Mouse (Mus musculus): ENCODE measurements at regions not wholly inside any gene's neighbourhood (a gene's known extent, or its start where the extent isn't known, plus 50 kb on each side); places are given as distances from the start of the nearest gene placed in this dataset.

DNA sequence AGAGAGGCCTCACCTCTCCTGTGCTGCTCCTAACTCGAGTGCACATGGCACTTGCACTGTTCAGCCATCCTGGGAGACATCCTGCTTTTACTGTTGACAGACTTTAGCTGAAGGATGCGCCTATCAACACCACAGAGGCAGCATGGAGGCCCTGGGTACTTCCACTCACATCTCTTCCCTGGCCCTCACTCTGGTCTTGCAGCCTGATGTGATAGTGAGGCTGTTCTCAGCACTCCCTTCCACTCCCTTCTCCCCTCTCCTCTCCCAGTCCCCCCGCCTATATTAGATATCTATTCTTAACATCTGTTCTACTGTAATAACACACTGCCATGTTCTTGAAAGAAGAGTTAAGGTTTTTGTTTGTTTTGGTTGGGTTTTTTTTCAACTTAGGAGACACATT is 50.2 kb upstream of the Bod1 start:
- DNase-seq, result no peak

DNA sequence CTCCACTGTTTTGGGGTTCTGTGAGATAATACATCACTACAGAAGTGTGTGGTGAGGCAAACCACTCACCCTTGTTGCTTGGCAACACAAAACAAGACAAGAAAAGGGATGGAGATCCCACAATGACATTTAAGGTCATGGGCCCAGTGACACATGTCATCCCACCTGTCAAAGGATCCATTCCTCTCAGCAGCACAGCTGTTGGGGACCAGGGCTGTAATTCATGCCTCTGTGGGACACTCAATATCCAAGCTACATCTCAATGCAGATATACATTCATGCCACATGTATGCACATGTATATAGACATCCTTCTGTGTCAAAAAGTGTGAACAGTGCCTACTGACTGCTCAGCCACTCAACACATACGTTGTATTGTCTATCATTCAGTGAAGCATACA is 52.8 kb upstream of the Bod1 start:
- DNase-seq, result no peak

DNA sequence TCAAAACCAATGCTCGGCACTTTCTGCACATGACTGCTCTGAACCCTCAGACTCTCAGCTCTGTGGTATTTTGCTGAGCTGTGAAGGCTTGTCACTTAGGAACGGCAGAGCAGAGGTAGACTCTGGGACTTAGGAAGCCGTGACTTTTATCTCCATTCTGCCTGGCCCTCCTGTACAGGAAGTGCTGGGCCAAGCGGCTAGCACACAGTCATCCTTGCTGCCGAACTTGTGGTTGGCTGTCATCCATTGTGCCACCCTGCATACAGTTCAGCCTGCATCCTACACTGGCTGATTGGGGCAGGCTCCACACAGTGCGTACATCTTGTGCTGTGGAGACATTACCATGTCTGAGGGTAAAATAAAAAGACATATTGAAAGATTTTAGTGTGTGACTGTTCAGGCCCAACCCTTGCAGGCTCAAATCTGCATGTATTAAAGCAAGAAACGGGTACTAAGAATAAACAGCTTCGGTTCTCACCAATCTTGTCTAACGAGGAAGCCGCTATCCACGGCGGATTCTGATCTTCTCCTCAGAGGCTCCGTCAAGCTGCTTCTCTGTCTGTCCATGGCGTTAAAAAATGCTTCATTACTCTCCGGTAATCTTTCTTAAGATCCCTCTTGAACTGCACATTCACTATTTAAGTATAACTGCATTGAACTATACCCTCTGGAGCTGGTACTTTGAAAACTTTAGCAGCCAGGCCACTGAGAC is 54.4 kb upstream of the Bod1 start:
- DNase-seq, result no peak

GRCm38 (mm10) chr11:31727289-31727688 is 55.6 kb upstream of the Bod1 start:
- peak; percentile 62 for DNase-seq

DNA sequence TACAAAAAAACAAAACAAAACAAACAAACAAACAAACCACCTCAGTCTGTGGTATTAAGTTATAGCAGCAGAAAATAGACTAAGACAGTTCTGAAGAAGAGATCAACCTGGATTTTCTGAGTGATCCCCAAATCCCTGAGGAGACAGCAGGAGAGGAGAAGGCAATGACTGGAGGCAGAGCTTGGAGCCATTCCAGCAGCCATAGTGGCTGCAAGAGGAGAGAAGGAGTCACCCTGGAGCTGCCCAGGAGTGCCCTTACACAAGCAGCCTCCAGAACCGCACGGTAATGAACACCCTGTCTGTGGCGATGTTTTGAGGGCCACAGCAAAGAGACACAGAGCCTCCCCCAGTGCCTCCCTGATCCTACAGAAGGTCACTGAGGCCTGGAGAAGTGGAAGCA is 58.0 kb upstream of the Bod1 start:
- no peak for DNase-seq

- DNase-seq, result no peak
These were observed 58.5 kb upstream of the Bod1 start for GRCm38 (mm10) chr11:31730181-31730580.

DNA sequence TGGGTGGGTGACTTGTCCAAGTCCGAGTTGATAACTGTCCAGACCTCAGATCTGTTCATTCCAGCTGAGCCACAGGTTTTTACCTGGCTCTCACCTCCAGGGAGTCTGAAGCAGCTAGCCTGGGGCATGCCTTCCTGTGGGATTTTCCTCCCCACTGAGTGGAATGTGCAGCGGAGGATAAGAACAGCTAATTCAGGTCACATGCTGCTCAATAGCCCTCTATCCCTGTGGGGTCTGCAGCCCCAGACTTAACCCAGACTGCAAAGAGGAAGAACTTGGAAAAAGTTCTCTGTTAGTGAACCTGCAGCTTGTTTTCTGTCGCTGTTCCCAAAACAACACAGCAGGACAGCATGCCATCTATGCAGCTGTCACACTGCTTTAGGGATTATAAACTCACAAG is 59.0 kb upstream of the Bod1 start:
- no peak for DNase-seq

DNA sequence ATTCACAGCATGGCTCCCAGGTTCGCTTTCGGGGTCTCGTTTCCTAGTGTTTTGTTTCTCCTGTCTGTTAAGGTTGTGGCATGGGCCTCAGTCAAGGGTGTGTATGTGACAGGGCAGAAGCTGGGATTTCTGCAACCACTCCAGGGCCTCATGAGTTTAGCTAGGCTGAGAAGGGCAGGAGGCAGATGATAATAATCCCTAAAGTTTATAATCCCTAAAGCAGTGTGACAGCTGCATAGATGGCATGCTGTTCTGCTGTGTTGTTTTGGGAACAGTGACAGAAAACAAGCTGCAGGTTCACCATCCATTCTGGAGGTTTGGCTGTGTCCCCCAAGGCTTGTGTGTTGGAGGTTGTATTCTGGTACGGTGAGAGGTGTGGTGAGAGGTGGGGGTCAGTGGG is 59.8 kb upstream of the Bod1 start:
- no peak for DNase-seq

- DNase-seq, result no peak
These were observed 60.7 kb upstream of the Bod1 start for GRCm38 (mm10) chr11:31732342-31732741.

DNA sequence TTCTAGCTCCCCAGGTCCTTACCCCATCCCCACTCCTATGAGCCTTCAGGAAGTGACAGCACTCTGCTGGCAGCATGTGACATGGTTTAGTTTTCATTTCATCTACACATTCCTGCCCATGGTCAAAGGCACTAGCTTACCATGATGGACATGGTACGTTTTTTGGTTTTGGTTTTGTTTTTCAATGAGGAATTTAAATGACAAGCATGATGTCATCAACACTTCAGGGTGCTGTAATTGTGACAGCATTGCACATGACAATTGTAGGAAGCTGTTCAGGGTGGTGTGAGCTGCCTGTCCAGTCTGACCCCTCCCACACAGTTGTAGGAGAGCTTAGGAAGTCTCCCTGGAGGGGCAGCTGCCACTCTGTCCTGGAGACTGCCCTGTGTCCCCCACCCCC is 61.3 kb upstream of the Bod1 start:
- DNase-seq, result no peak

DNA sequence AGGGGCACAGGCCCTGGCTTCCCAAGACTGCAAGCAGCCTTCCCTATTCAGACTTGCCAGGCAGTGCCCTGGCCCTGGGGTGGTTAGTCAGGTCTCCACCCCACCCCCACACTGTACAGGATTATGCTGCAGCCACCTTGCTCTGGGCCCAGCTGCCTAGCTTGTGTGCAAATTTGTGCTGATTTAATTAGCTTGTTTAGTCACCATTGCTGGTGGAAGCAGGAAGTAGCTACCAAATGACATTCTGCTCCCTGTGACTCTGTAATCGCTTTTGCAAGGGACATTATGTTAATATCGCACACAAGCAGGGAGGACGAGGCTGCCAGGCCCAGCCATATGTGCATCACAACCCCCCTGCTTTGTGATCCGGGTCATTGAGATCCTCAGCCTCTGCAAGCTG is 62.4 kb upstream of the Bod1 start:
- peak; percentile 80 for DNase-seq

DNA sequence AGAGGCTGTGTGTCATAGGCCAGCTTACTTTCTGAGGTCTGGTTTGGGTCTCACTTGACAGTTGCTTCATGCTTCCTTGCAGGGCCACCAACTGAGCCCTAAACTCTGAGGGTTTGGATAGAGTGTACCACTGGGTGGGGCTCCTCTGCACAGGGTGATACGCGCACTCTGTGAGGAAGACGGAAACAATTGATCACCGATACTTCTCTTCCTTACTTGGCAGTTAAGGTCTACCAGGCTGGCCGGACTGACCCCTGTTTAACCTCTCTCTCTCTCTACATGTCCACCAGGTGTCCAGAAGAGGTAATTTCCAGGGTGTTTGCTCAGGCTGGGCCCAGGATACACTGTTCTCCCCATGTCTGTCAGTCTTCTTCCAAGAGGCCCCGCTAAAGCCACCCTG is 63.6 kb upstream of the Bod1 start:
- no peak for DNase-seq

DNA sequence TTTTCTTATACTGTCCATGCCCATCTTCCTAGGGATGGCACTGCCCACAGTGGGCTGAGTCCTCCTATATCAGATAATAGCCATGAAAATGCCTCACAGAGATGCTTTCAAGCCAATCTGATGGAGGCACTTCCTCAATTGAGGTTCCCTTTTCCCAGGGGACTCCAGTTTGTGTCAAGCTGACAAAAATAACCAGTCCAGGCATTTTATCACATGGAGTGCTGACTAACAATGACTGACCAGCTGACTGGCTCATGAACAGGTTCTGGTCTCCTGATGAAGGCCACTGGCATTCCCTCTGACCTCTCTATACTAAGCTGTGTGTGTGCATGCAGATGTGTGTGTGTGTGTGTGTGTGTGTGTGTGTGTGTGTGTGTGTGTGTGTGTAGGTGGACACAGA is 64.4 kb upstream of the Bod1 start:
- no peak for DNase-seq

DNA sequence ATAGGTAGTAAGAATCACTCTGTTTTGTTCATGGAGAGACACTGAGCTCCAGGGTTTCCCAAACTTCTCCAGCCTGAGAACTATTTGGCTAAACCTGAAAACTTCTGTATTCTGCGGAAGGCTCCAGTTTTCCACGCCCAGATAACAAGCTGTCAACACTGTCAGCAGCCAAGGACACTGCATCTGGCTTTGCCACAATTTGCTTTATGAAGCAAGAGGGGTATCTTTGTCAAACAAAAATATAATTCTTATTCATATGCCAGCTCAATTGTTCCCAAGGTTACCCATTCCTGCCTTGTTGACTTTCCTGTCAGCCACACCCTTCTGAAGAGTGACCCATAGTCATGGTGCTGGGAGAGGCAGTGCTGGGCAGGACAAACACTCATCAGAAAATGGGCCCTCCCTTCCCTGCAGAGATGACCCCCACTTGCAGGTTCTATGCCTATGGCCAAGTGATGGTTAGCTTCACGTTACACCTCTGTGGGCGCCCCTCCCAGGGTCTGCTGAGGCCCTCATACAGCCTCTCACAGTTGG is 64.9 kb upstream of the Bod1 start:
- no peak for DNase-seq

GRCm38 (mm10) chr11:31738148-31739021 is 66.7 kb upstream of the Bod1 start:
- peak; percentile 64 for DNase-seq

GRCm38 (mm10) chr11:31740409-31740808 is 68.7 kb upstream of the Bod1 start:
- DNase-seq, result no peak

GRCm38 (mm10) chr11:31742160-31742559 is 70.5 kb upstream of the Bod1 start:
- DNase-seq, result no peak

GRCm38 (mm10) chr11:31744076-31744785 is 72.5 kb upstream of the Bod1 start:
- DNase-seq, result peak; percentile 62

DNA sequence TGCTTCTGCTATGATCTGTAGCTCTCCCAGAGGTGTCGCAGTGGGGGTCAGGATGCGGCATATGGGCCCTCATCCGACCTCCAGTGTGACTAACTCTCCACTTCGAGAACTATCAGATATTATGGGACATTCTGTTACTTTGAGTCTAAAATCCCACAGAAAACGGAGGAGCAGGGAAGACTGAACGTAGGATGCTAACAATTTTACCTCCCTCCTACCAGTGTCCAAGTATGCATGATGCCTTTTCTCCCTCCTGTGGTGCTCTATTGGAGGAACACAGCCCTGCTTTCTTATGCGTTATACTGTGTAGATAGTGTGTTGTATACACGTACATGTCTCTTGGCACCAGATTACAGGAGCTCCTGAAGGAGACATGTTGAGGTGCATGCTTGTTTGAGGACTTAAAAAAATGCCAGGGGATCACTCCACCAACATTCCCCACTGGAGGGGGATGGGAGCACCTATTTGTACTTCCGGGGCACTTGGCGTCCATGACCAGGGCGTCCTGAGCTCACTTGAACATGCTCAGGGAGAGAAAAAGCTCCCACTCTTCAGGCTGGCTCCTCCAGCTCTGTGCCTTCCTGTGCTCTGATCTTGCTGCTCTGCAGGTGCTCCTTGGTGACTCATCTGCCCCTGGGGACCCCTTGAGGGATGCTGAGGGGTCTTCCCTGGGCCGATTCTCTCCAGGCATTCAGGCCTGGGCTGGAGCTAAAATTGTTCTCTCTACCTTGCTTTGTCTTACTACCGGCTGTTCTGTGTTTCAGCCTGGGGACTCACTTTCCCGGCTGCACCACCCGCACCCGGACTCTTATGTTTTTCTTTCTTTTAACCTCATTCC is 73.6 kb upstream of the Bod1 start:
- no peak for DNase-seq

DNA sequence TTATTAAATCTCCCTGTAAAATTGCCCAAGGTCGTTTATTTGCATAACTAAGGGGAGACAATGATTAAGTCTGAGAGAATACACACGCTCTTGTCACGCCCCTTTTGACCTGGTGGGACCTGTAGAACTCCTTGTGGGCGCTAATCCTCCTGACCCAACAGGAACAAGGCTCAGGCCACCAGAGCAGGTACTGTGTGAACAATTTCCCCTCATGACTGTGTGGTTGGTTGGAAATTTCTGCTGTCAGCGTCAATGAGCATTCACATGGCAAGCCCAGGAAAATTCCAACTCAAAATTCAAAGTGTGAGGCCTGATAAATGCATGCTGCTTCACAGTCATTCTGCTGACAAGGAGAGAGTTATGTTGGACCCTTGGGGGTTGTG is 74.2 kb upstream of the Bod1 start:
- no peak for DNase-seq

DNA sequence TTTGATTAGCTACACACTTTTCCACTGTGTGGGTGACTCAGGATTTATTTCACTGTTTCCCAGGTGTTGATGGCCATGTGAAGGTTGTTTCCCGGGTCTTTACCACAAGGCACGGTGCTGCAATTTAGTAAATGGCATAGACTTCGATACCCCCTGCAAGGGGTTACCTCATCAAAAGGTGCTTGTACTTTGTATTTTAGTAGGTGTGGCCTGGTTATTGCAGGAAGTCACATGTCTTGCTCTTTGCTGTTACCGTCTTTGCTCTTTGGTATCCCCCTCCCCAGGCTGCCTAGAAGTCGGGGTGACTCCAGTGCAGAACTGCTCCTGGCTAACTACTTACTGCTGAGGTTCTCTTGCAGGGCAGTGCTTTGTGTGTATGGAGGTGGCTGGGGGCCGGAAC is 74.8 kb upstream of the Bod1 start:
- no peak for DNase-seq

DNA sequence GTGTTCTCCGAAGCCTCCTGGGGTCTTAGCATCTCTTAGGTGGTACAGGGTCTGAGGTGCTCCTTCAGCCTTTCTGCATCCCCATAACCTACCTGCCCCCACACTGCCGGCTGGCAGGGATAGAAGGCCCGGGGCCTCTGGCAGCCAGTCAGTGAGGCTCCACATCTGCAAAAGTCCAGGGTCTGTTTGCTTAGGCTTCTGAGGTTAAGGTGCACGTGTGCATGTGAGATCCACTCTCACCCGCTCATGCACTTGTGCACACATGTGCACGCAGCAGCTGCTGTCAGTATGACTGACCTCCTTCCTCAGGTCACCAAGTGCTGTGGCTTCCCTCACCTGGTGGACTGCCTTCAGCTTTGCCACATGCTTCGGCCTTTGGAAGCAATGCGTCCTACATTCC is 75.3 kb upstream of the Bod1 start:
- no peak for DNase-seq
